Mouse (Mus musculus) liver, embryonic 11.5 days (tissue): Measurements from ENCODE around the gene Mak. TPM values are rescaled to one million over a fixed set of nuclear protein-coding genes. Genes with fewer than 3 reads are reported as not detected.

Source experiments
- ATAC-seq: fragments of 200-750 bp; cut with Nextera tagmentation; replicated peaks from 2 replicates; pipeline ENCODE4 v1.8.0; 2017; ENCODE audit warnings: moderate number of reproducible peaks, mild to moderate bottlenecking, moderate TSS enrichment, moderate library complexity; ENCODE audit not compliant: low FRiP score
- DNase-seq: peaks from one replicate; pipeline ENCODE4 v3.0.0-alpha.2; 2017; ENCODE audit warnings: low spot score
- H3K27ac ChIP-seq: fragments of 300-500 bp; sonication (generic); 2 replicates; pipeline ENCODE4 v1.5.1; 2014; ENCODE audit warnings: mild to moderate bottlenecking, low read depth, low read length, control low read depth
- H3K27me3 ChIP-seq: fragments of 300-500 bp; sonication (generic); replicated peaks from 2 replicates; pipeline ENCODE4 v1.6.1; 2014; ENCODE audit warnings: low read length, mixed read lengths; ENCODE audit not compliant: control insufficient read depth, insufficient read depth
- H3K36me3 ChIP-seq: fragments of 300-500 bp; sonication (generic); 2 replicates; pipeline ENCODE4 v1.6.1; 2014; ENCODE audit warnings: mild to moderate bottlenecking, low read length, moderate library complexity, mixed read lengths; ENCODE audit not compliant: control insufficient read depth, insufficient read depth
- H3K4me1 ChIP-seq: fragments of 300-500 bp; sonication (generic); replicated peaks from 2 replicates; pipeline ENCODE4 v1.6.1; 2014; ENCODE audit warnings: low read length, mixed read lengths; ENCODE audit not compliant: control insufficient read depth, insufficient read depth
- H3K4me2 ChIP-seq: fragments of 300-500 bp; sonication (generic); 2 replicates; pipeline ENCODE4 v1.6.1; 2014; ENCODE audit warnings: mild to moderate bottlenecking, control low read depth, moderate library complexity
- H3K4me3 ChIP-seq: fragments of 300-500 bp; sonication (generic); 2 replicates; pipeline ENCODE4 v1.5.1; 2014; ENCODE audit warnings: low read depth, low read length, control low read depth
- H3K9ac ChIP-seq: fragments of 300-500 bp; sonication (generic); 2 replicates; pipeline ENCODE4 v1.6.1; 2014; ENCODE audit warnings: low read depth, low read length, control low read depth
- H3K9me3 ChIP-seq: fragments of 300-500 bp; sonication (generic); 2 replicates; pipeline ENCODE4 v1.6.1; 2016; ENCODE audit warnings: low read length, inconsistent platforms, mixed read lengths; ENCODE audit not compliant: control insufficient read depth
- WGBS: fragments of 180-500 bp; shearing (Covaris S2); extraction: QIAGEN DNeasy Blood & Tissue Kit; methylation state at CpG from one replicate; pipeline ENCODE4 v1.1.7; 2014; 5-methylcytosine and 5-hydroxymethylcytosine counted together
- polyA plus RNA-seq: library from polyadenylated mRNA; unstranded; fragments of >200 nt; fragmentation: Nextera tagmentation; extraction: Ambion mirVana; gene quantifications from 2 replicates; pipeline ENCODE4 v1.2.1, GENCODE M21; 2014

Mak gene
- polyA plus RNA-seq, result 0.34 and 0.56 TPM in 2 replicates

DNA sequence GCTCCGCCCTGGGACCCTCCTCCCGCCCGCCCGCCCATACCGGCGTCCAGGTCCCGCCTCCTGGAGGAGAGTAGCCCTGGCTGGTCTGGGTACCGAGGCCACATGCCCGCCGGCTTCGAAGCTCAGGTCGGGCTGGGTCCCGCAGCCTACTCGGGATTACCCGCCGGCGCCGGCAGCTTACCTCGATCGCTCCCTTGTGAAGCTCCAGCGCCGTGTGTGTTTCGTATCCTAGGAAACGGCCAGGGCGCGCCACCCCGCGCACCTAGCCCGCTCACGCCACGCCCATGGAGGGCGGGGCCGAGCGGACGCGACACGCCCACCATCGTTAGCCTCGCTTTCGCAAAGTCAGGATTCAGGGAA lies at the start of gene Mak:
TSS of gene Mak (minus strand) at position 286 of the 360 bp plus-strand sequence.
- Histone ChIP-seq H3K4me2 (peak within 1 kb of the TSS; percentile 94), H3K36me3 (no peaks in the 10 kb centered on the region), H3K9ac (peak within 1 kb of the TSS; percentile 53), H3K27me3 (peaks cover 22% of the 10 kb centered on the region), H3K9me3 (no peaks in the 10 kb centered on the region), H3K27ac (no peak within 1 kb of the TSS), H3K4me3 (peak within 1 kb of the TSS; percentile 55), H3K4me1 (peaks cover 7% of the 10 kb centered on the region)
- WGBS, result under 1% methylated on average over 40 of the region's 40 CpGs
- ATAC-seq (peak; percentile 92), DNase-seq (peak; percentile 77)

DNA sequence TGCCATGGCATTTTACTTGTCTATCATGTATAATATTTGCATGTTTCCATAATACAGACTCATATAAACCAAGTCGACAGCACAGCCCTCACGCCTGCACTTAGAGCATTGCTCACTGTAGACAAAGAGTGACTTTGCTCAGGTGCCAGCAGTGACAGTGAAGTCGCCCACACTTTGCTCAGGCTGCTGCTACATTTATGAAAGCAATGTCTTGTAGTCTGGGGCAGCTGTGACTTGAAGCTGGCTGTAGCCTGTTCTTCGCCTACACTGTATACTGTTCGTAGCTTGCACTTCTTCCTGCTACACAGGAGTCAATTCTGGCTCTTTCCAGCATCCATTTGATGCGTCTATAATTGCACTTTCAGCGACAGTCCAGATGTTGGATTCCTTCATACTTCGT lies 49.6 kb upstream of the Mak start:
- no peak overlapping the region for H3K9ac ChIP-seq
- DNase-seq, result no peak
- H3K36me3 ChIP-seq, result no peaks in the 10 kb centered on the region
- ATAC-seq, result no peak
- 91% methylated on average over 8 of the region's 8 CpGs for WGBS
- no peak overlapping the region for H3K4me2 ChIP-seq
- no peak overlapping the region for H3K4me3 ChIP-seq
- H3K27ac ChIP-seq, result no peak overlapping the region
- no peaks in the 10 kb centered on the region for H3K4me1 ChIP-seq
- no peaks in the 10 kb centered on the region for H3K9me3 ChIP-seq
- H3K27me3 ChIP-seq, result no peaks in the 10 kb centered on the region

DNA sequence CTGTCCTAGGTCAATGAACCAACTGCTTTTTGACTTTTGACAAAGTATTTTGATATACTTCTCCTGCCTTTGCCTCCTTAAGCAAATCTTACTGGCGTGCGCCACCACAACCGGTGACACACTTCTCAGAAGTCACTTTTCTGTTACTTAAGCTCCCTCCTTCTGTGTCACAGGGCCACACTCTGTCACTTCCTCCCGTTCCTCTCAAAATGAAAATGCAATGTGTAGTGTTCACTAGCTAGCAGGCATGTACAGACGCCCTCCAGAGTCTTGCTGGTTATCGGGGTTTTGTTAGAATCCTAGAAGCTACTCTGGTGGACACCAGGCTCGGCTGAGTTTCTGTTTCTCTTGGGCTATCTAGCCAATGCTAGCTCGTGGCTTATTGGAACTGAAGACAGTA lies 48.8 kb upstream of the Mak start:
- Histone ChIP-seq H3K27ac (no peak overlapping the region), H3K4me1 (no peaks in the 10 kb centered on the region), H3K9me3 (no peaks in the 10 kb centered on the region), H3K9ac (no peak overlapping the region), H3K36me3 (no peaks in the 10 kb centered on the region), H3K4me3 (no peak overlapping the region), H3K27me3 (no peaks in the 10 kb centered on the region), H3K4me2 (no peak overlapping the region)
- ATAC-seq (no peak), DNase-seq (no peak)
- WGBS, result 75% methylated on average over 8 of the region's 8 CpGs

DNA sequence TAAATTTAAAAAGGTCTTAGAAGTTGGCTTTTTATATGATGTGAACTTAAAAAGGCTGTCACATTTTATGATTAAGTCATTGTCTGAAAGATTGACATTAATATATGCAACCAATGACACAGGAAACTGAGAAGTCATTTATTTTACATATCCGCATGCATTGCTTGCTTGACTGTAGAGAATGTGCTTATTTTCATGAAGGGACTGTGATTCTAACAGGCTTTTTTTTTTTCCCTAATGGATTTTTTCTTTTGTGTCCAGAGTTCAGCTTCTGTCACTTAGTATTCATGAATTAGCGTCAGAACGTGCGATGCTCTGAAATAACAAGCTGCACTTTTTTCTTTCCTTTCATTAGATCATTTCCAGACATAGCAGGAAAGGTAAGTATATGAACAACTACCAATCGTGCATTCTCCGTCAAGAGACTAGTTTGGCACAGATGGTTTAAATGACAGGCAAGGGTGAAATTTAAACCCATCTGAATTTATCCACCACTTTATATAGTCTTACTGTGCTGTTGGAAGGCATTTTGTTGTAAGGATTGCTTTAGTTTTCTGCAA lies 44.2 kb upstream of the Mak start:
- no peak overlapping the region for H3K4me3 ChIP-seq
- WGBS, result 91% methylated on average over 6 of the region's 6 CpGs
- no peak overlapping the region for H3K9ac ChIP-seq
- no peak overlapping the region for H3K4me2 ChIP-seq
- DNase-seq (no peak), ATAC-seq (no peak)
- no peaks in the 10 kb centered on the region for H3K4me1 ChIP-seq
- no peaks in the 10 kb centered on the region for H3K9me3 ChIP-seq
- no peaks in the 10 kb centered on the region for H3K36me3 ChIP-seq
- no peak overlapping the region for H3K27ac ChIP-seq
- H3K27me3 ChIP-seq, result no peaks in the 10 kb centered on the region

DNA sequence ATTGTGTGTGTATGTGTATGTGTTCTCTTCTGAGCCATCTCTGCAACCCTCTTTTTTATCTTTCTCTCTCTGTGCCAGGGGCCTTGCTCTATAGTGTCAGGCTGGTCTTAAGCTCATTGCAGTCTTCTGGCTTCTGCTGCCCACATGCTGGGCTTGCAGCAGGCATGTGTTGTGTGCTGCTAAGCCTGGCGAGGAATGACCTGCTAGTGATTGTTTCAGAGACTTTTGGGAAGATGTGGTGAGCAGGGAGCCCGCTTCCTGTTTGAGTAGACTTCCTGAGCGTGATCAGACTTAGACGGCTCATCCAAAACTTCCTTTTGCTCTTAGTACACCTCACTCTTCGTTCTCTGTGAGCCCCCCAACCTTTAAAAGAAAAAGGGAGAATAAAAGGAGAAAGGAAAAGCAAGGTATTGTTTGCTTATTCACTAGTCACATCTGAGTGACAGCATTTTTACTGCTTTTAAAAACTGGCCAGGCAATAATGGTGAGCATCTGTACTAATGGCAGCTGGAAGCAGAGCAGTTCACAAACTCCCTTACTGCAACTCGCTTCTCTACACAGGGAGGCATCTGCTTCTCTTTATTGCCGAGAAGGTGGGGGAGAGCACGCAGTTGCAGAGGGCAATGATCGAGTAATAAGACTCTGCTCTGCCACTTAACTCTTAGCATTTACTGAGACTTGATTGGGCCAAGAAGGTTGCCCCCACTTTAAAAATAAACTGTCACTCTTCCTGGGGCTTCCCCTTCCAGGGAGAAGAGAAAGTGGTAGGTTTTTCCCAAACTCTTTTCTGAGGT lies 39.8 kb upstream of the Mak start:
- DNase-seq (no peak), ATAC-seq (no peak)
- Histone ChIP-seq H3K9ac (no peak overlapping the region), H3K4me1 (no peaks in the 10 kb centered on the region), H3K27me3 (peaks cover 4% of the 10 kb centered on the region; the same call in 1 of the 2 replicates), H3K9me3 (no peaks in the 10 kb centered on the region), H3K36me3 (no peaks in the 10 kb centered on the region), H3K4me2 (no peak overlapping the region), H3K27ac (no peak overlapping the region), H3K4me3 (no peak overlapping the region)
- 34% methylated on average over 9 of the region's 9 CpGs for WGBS

DNA sequence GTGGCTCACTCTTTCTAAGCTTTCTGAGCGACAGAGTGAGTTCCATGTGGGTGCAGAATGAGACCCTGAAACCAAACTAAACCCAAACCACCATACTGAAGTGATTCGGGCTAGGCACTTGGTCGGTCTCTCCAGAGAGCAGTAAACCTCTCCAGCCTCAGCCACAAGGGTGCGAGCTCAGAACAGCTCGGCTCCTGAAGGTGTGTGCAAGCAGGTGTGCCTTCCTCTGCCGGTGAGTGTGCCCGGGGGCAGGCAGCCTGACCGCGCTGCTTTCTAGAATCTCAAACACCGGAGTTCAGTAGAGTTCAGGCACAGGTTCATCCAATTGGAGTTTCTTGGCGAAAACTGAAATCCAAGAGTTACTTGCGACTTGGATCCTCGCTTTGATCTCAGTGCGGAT lies 34.4 kb upstream of the Mak start, which contains the start of gene Sycp2l:
TSS of gene Sycp2l (plus strand) at position 368 of the 400 bp plus-strand sequence.
- DNase-seq, result no peak
- H3K27me3 ChIP-seq, result peaks cover 16% of the 10 kb centered on the region
- 34% methylated on average over 14 of the region's 14 CpGs for WGBS
- no peak within 1 kb of the TSS for H3K27ac ChIP-seq
- no peaks in the 10 kb centered on the region for H3K36me3 ChIP-seq
- H3K9me3 ChIP-seq, result no peaks in the 10 kb centered on the region
- peak within 1 kb of the TSS; percentile 31 for H3K4me2 ChIP-seq
- H3K4me1 ChIP-seq, result no peaks in the 10 kb centered on the region
- no peak within 1 kb of the TSS for H3K9ac ChIP-seq
- 0 out of 2 replicates have a peak within 1 kb of the TSS, but pooled peaks have one; percentile 1 for H3K4me3 ChIP-seq
- ATAC-seq, result no peak

DNA sequence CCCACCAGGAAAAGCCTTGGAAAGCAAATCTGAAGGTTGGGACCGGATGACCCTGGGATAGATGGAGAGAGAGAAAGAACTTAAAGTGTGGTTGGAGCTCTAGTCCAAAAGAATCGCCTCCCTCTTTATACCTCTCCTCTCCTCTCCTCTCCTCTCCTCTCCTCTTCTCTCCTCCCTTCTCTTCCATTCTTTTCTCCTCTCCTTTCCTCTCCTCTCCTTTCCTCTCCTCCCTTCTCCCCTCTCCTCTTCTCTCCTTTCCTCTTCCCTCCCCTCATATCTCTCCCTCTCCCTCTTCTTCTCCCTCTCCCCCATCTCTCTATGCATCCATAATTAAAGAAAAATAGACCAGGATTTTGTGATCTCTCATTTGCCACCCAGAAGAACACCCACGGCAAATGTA lies 31.4 kb upstream of the Mak start, which contains the start of gene Gcm2:
TSS of gene Gcm2 (minus strand) at position 101 of the 400 bp plus-strand sequence.
- 64% methylated on average over 3 of the region's 3 CpGs for WGBS
- ATAC-seq (no peak), DNase-seq (no peak)
- Histone ChIP-seq H3K36me3 (no peaks in the 10 kb centered on the region), H3K9me3 (no peaks in the 10 kb centered on the region), H3K4me2 (no peak within 1 kb of the TSS), H3K27ac (no peak within 1 kb of the TSS), H3K4me3 (no peak within 1 kb of the TSS), H3K9ac (no peak within 1 kb of the TSS), H3K27me3 (peaks cover 16% of the 10 kb centered on the region), H3K4me1 (no peaks in the 10 kb centered on the region)

DNA sequence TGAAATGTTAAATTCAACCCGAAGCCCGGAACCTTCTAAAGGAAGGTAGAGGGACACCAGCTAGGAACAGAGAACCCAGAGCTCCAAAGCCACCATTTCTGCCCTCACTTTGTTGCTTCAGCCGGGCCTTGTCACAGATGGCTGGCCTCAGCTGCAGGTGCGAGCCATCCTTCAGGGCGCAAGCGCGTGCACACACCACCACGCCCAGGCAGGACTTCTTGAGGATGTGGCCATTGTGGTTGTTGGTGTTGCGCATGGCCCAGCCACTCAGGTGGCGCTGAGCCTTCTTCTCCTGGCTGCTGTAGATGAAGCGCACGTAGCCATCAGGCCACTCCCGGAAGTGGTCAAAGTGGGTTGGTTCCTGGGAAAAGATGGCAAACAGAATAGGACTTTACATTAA lies 26.0 kb upstream of the Mak start:
- H3K4me3 ChIP-seq, result no peak overlapping the region
- H3K27me3 ChIP-seq, result no peaks in the 10 kb centered on the region; the same call in 1 of the 2 replicates
- 0 out of 2 replicates have a peak, but pooled peaks cover 6% of the 10 kb centered on the region for H3K4me1 ChIP-seq
- no peak overlapping the region for H3K4me2 ChIP-seq
- no peak overlapping the region for H3K27ac ChIP-seq
- DNase-seq, result no peak
- ATAC-seq, result no peak
- 93% methylated on average over 13 of the region's 13 CpGs for WGBS
- H3K9me3 ChIP-seq, result no peaks in the 10 kb centered on the region
- H3K9ac ChIP-seq, result no peak overlapping the region
- no peaks in the 10 kb centered on the region for H3K36me3 ChIP-seq
